Mouse (Mus musculus) heart, adult 8-10 months (tissue): Measurements from ENCODE around the gene Tnfrsf13c. TPM values are rescaled to one million over a fixed set of nuclear protein-coding genes. Genes with fewer than 3 reads are reported as not detected.

ENCODE experiments used
- DNase-seq: peaks from one replicate; pipeline ENCODE4 v3.0.0; 2022; ENCODE audit warnings: low spot score
- total RNA-seq, 4 experiments: library from RNA; stranded (reverse); gene quantifications; 2 replicates each; pipeline ENCODE4 v1.2.4; 2022

Tnfrsf13c gene
- total RNA-seq, 4 experiments from 2014 or later = 0.26 TPM; not detected in 3

GRCm38 (mm10) chr15:82230098-82230611 is 6.0 kb upstream of the Tnfrsf13c start:
- no peak for DNase-seq

- DNase-seq = no peak
These were observed 5.4 kb upstream of the Tnfrsf13c start for GRCm38 (mm10) chr15:82229542-82230045.

GRCm38 (mm10) chr15:82225769-82226168 is 1.6 kb upstream of the Tnfrsf13c start:
- DNase-seq = no peak

GRCm38 (mm10) chr15:82224602-82225215 is 540 bp upstream of the Tnfrsf13c start:
- DNase-seq = no peak

- no peak for DNase-seq
These were observed 918 bp downstream of the Tnfrsf13c start for GRCm38 (mm10) chr15:82223251-82223650.

GRCm38 (mm10) chr15:82221104-82221860 is 2.9 kb downstream of the Tnfrsf13c start:
- no peak for DNase-seq

GRCm38 (mm10) chr15:82220003-82220675 is 4.0 kb downstream of the Tnfrsf13c start:
- no peak for DNase-seq

GRCm38 (mm10) chr15:82218778-82219666 is 5.1 kb downstream of the Tnfrsf13c start:
- DNase-seq = no peak

GRCm38 (mm10) chr15:82217980-82218379 is 6.2 kb downstream of the Tnfrsf13c start:
- DNase-seq = no peak

- DNase-seq = no peak
These were observed 7.1 kb downstream of the Tnfrsf13c start for GRCm38 (mm10) chr15:82217039-82217438.

- DNase-seq = no peak
These were observed 7.9 kb downstream of the Tnfrsf13c start for GRCm38 (mm10) chr15:82216142-82216827.

- no peak for DNase-seq
These were observed 8.7 kb downstream of the Tnfrsf13c start for GRCm38 (mm10) chr15:82215332-82216046.

- DNase-seq = no peak
These were observed 10.9 kb downstream of the Tnfrsf13c start for GRCm38 (mm10) chr15:82213222-82213621.

- no peak for DNase-seq
These were observed 11.5 kb downstream of the Tnfrsf13c start, which contains the start of gene Shisa8 for GRCm38 (mm10) chr15:82212752-82213063. Gene Shisa8, minus strand, starts transcription at chr15:82212815.

GRCm38 (mm10) chr15:82211911-82212751 is 12.0 kb downstream of the Tnfrsf13c start:
- DNase-seq = no peak

- no peak for DNase-seq
These were observed 12.9 kb downstream of the Tnfrsf13c start for GRCm38 (mm10) chr15:82211281-82211680.

GRCm38 (mm10) chr15:82210801-82211200 is 13.4 kb downstream of the Tnfrsf13c start:
- no peak for DNase-seq

GRCm38 (mm10) chr15:82209295-82210050 is 14.7 kb downstream of the Tnfrsf13c start:
- no peak for DNase-seq
